Mouse (Mus musculus): ENCODE data around the gene Clic4.
"Not testable (repeated sequence)": the region's sequence is repeated elsewhere in the genome, so short reads cannot be mapped to it uniquely, and the experiment has no call there.

Clic4 gene

DNA sequence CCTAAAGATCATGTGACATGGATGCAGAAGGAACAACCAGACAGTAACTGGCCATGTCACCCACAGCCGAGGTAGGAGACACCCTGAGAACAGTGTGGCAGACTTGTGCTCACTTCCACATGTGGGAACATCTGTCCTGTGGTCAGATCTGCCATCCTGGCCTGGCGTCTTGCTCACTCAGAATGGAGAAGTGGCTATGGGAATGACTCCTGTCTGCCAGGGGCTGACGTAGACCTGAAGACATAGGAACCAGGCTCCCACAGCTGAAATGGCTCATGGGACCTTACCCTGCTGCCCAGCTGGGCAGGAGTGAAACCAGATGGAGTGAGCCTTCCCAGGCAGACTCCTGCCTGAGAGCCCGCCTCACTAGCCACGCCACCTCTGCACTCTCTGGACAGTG, 79.8 kb downstream of the Clic4 start:
- in situ Hi-C loops (cut with MboI, MseI): loop anchor here (5.0 kb wide), 1 partner anchor 36 kb away; no protein-coding TSS in a partner anchor

DNA sequence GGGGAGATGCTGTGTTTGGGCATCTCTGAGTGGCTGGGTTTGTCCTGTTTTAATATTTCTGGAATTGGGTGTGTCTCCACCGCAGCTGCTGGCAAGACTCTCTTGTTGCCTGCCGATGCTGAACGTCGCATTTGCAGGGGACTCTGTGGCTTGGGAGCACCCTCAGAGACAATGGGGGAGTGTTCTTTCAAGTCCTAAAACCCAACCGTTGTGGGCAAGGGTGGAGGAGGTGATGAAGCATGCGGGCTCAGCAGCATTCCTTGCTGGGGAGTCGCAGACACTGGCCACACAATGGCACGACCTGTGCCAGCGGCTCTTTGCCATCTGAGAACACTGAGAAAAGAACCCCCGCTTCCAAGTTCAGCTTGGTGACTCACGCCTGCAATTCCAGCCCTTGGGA, 81.0 kb downstream of the Clic4 start:
- in situ Hi-C loops (cut with MboI, MseI): loop anchor here (5.0 kb wide), 1 partner anchor 34 kb away; no protein-coding TSS in a partner anchor

GRCm38 (mm10) chr4:135191185-135191584, 81.4 kb downstream of the Clic4 start:
- in situ Hi-C loops (cut with MboI, MseI): loop anchor here (5.0 kb wide), 1 partner anchor 34 kb away; no protein-coding TSS in a partner anchor

- in situ Hi-C loops (cut with MboI, MseI): loop anchor here (5.0 kb wide), 1 partner anchor 33 kb away; no protein-coding TSS in a partner anchor
Measured at GRCm38 (mm10) chr4:135190364-135190763, 82.2 kb downstream of the Clic4 start.

GRCm38 (mm10) chr4:135189452-135190008, 83.1 kb downstream of the Clic4 start:
- in situ Hi-C loops (cut with MboI, MseI): loop anchor here (5.0 kb wide), 1 partner anchor 32 kb away; no protein-coding TSS in a partner anchor

- in situ Hi-C loops (cut with MboI, MseI): not testable (repeated sequence)
Measured at GRCm38 (mm10) chr4:135184277-135184676, 88.3 kb downstream of the Clic4 start.

GRCm38 (mm10) chr4:135181819-135182218, 90.8 kb downstream of the Clic4 start:
- in situ Hi-C loops (cut with MboI, MseI): no loop called here

GRCm38 (mm10) chr4:135179077-135179481, 93.5 kb downstream of the Clic4 start:
- in situ Hi-C loops (cut with MboI, MseI): no loop called here

DNA sequence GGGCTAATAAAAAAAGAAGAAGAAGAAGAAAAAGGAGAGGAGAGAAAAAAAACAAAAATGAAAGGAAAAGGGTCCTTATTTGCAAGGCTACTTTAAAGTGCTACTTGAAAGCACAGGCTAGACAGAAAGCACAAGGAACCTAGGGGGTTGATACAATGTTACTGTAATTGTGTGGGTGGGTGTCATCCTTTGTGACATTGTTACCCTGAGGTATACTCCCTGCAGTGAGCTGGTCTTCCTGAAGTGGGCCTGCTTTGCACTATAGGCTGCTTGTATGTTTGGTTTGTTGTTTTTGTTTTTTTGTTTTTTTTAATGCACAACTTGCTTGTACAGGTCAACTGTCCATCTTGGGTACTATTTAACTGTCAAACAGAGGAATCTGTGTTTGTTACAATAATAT, 95.0 kb downstream of the Clic4 start:
- in situ Hi-C loops (cut with MboI, MseI): no loop called here

- in situ Hi-C loops (cut with MboI, MseI): no loop called here
Measured at GRCm38 (mm10) chr4:135175406-135176120, 97.1 kb downstream of the Clic4 start.

GRCm38 (mm10) chr4:135171304-135171875, 101.2 kb downstream of the Clic4 start:
- in situ Hi-C loops (cut with MboI, MseI): no loop called here

- in situ Hi-C loops (cut with MboI, MseI): no loop called here
Measured at GRCm38 (mm10) chr4:135169501-135169900, 103.1 kb downstream of the Clic4 start.

GRCm38 (mm10) chr4:135169096-135169495, 103.5 kb downstream of the Clic4 start:
- in situ Hi-C loops (cut with MboI, MseI): no loop called here

DNA sequence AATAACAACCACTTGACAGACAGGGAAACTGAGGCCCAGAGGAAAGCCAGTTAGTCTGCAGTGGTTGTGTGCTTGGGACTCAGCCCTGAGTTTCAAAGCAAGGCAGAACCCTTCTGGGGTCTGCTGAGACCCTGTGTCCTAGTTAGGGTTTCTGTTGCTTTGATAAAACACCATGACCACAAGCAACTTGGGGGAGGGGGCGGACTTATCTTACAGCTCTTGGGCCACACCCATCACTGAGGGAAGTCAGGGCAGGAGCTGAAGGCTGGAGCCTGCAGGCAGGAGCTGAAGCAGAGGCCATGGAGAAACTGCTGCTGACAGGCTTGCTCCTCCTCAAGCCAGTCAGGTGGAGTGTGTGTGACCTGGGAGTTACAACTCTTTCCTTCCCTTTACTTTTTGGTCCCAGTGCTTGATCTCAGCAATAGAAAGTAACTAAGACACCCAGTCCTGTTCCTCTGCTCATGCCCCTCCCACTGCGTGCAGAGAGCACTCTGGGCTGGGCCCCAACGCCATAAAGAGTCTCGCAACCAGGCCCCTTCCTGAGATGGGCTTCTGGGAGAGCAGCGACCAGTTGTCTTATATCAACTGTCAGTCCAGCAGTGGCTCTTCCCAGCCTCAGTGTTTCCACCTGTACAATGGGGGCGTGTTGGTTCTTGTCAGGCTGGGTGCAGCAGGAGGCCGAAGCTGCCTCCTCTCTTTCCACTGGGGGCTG, 104.6 kb downstream of the Clic4 start:
- in situ Hi-C loops (cut with MboI, MseI): no loop called here

DNA sequence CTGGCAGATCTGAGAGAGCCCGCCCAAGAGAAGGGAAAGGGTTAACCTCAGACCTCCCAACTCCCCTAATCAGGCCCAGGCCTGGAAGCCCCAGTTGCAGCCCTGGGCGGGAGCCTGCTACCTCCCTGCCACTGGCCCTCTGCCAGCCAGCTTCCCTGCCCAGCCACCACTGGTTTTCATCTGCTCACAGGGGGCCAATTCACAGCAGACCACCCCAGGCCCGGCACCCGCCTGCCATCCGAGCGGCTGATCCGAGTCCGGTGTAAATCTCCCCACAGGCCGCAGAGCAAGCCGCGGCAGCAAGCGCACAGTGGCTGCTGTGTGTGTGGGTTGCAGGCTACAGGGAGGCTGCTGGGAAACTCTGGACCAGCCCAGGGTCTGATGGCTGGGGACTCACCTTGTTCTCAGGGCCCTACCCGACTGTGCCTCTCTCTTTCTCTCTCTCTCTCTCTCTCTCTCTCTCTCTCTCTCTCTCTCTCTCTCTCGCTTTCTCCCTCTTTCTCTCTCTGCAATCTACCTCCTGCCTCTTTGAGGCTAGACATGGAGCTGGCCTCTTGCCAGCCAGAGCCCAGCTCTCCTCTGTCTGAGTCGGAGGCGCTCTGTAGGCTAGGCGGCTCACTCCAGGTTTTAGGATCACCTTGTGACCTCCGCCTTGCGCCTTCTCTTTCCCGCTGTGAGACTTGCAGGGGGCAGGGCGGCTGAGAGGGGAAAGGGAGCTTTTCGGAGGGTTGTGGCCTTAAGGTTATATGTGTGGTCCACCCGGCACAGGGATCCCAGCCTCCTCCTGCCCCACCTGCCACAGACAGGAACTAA, 106.0 kb downstream of the Clic4 start:
- in situ Hi-C loops (cut with MboI, MseI): no loop called here

GRCm38 (mm10) chr4:135165761-135166160, 106.9 kb downstream of the Clic4 start:
- in situ Hi-C loops (cut with MboI, MseI): no loop called here

All from regulatory T cell (primary cell).